Mouse (Mus musculus) cerebellum, adult 2 months (tissue): Measurements from ENCODE around the gene Enkur.

Experiments used
- CTCF ChIP-seq: fragments of 200-500 bp; IDR thresholded peaks from 2 replicates; pipeline ENCODE4 v1.5.1; 2011; ENCODE audit warnings: low read depth, mild to moderate bottlenecking, control low read depth, low read length, moderate library complexity, borderline replicate concordance; ENCODE audit not compliant: insufficient read depth
- POLR2A ChIP-seq: fragments of 200-500 bp; IDR thresholded peaks from 2 replicates; pipeline ENCODE4 v1.6.1; 2011; ENCODE audit warnings: low read length, control low read depth, borderline replicate concordance; ENCODE audit not compliant: insufficient read depth

GRCm38 (mm10) chr2:21142204-21142580 lies 63.0 kb downstream of the Enkur start:
- 0 out of 2 replicates have a peak, but pooled peaks have one; percentile 8 for TF ChIP-seq POLR2A
- TF ChIP-seq CTCF: no peak
